Mouse (Mus musculus) forebrain, embryonic 16.5 days (tissue): Measurements from ENCODE around the gene Ppp3cb. TPM values are rescaled to one million over a fixed set of nuclear protein-coding genes. Genes with fewer than 3 reads are reported as not detected.

Source experiments
- ATAC-seq: fragments of 200-750 bp; cut with Nextera tagmentation; 2 replicates; pipeline ENCODE4 v1.8.0; 2017; ENCODE audit warnings: mild to moderate bottlenecking, moderate library complexity
- H3K27ac ChIP-seq: fragments of 300-500 bp; sonication (generic); 2 replicates; pipeline ENCODE4 v1.5.1; 2014; ENCODE audit warnings: low read length, control low read depth
- H3K27me3 ChIP-seq: fragments of 300-500 bp; sonication (generic); replicated peaks from 2 replicates; pipeline ENCODE4 v1.6.1; 2014; ENCODE audit warnings: low read length; ENCODE audit not compliant: control insufficient read depth, insufficient read depth
- H3K36me3 ChIP-seq: fragments of 300-500 bp; sonication (generic); 2 replicates; pipeline ENCODE4 v1.6.1; 2014; ENCODE audit not compliant: control insufficient read depth, insufficient read depth
- H3K4me1 ChIP-seq: fragments of 300-500 bp; sonication (generic); replicated peaks from 2 replicates; pipeline ENCODE4 v1.6.1; 2014; ENCODE audit warnings: low read length; ENCODE audit not compliant: control insufficient read depth, insufficient read depth
- H3K4me2 ChIP-seq: fragments of 300-500 bp; sonication (generic); 2 replicates; pipeline ENCODE4 v1.6.1; 2014; ENCODE audit warnings: mild to moderate bottlenecking, low read length, control low read depth
- H3K4me3 ChIP-seq: fragments of 300-500 bp; sonication (generic); replicated peaks from 2 replicates; pipeline ENCODE4 v1.5.1; 2014; ENCODE audit warnings: mild to moderate bottlenecking, low read length, control low read depth
- H3K9ac ChIP-seq: fragments of 300-500 bp; sonication (generic); replicated peaks from 2 replicates; pipeline ENCODE4 v1.6.1; 2014; ENCODE audit warnings: low read depth, low read length, control low read depth
- H3K9me3 ChIP-seq: fragments of 300-500 bp; sonication (generic); 2 replicates; pipeline ENCODE4 v1.6.1; 2016; ENCODE audit warnings: low read length; ENCODE audit not compliant: control insufficient read depth
- whole genome bisulfite sequencing: fragments of 180-500 bp; shearing (Covaris S2); extraction: QIAGEN DNeasy Blood & Tissue Kit; methylation state at CpG from one replicate; pipeline ENCODE4 v1.1.7; 2014; 5-methylcytosine and 5-hydroxymethylcytosine counted together
- polyA plus RNA-seq: library from polyadenylated mRNA; unstranded; fragments of >200 nt; fragmentation: Nextera tagmentation; extraction: Ambion mirVana; gene quantifications from 2 replicates; pipeline ENCODE4 v1.2.1, GENCODE M21; 2015

The Ppp3cb gene
- polyA plus RNA-seq, 1 experiment from 2014 or later: 94.7 TPM

DNA sequence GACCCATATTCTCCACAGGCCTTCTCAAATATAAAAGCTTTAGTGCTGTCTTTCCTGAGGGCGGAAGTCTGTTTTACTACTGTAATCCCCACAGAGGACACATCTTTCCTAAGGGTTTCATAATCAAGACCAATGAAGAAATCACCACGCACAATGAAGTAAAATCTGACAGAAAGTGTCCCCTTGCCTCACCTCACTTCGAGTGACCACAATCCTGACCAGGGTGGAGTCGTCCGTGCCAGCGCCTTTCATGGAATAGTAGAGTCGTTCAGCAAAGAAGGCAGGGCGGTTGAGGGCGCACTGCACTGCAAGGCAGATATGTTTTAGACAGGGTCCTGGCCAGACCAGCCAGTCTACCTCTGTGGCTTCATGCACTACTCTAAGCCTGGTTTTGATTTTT, 88.0 kb downstream of the Ppp3cb start:
- Histone ChIP-seq H3K27ac (no peak overlapping the region), H3K9ac (no peak overlapping the region), H3K36me3 (no peaks in the 10 kb centered on the region), H3K27me3 (no peaks in the 10 kb centered on the region), H3K4me2 (no peak overlapping the region), H3K9me3 (no peaks in the 10 kb centered on the region), H3K4me3 (no peak overlapping the region), H3K4me1 (no peaks in the 10 kb centered on the region)
- 98% methylated on average over 9 of the region's 9 CpGs for WGBS
- no peak for ATAC-seq

DNA sequence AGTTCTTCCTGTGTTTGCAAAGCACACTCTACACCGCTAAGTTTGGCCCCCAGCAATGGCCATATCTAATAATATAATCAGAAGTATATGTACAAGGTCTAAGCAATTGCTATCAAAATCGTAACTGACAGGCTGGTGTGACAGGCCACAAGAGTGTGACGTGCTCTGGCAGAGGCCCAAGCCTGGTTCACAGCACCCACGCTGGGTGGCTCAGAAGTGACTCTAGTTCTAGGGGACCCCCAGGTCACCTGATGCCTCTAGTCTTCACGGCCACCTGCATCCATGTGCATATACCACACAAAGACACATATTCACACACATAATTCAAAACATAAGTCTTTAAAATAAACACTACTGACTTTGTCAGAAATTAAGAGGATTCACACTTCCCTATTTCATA, 93.4 kb downstream of the Ppp3cb start:
- Histone ChIP-seq H3K27ac (no peak overlapping the region), H3K36me3 (no peaks in the 10 kb centered on the region), H3K4me2 (no peak overlapping the region), H3K4me1 (peaks cover 8% of the 10 kb centered on the region), H3K4me3 (no peak overlapping the region), H3K27me3 (no peaks in the 10 kb centered on the region), H3K9me3 (no peaks in the 10 kb centered on the region), H3K9ac (no peak overlapping the region)
- ATAC-seq: no peak
- 96% methylated on average over 5 of the region's 5 CpGs for WGBS

DNA sequence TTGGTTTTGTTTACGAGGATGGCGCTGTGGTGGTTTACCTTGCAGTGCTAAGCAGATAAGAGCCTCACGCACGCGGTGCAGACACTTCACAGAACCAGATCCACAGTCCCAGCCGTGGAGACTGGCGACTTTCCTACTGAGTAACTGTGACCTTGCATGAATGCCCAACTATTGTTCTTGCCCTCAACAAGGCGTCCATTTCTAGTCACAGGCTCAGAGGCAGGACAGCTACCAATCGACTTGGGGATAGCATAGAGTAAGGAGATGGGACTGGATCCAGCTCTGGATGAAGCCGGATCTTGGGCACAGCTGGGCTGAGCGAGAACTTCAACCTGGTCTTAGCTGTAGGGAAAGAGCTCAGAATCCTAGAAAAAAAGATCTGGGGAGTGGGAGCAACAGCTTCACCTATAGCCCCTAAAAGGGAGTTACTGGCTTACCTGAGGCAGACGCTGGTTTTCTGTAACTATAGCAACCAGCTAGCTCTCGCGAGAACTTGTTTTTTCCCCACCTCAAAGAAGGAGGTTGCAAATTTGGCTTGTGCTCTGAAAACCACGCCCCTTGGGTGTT, 94.5 kb downstream of the Ppp3cb start, which contains the start of gene Cfap70:
Gene Cfap70 (minus strand): TSS at position 462 of the 567 bp plus-strand sequence.
- Histone ChIP-seq H3K4me1 (peaks cover 8% of the 10 kb centered on the region), H3K4me3 (peak within 1 kb of the TSS; percentile 43), H3K27ac (peak within 1 kb of the TSS; percentile 73), H3K9me3 (no peaks in the 10 kb centered on the region), H3K36me3 (no peaks in the 10 kb centered on the region), H3K27me3 (no peaks in the 10 kb centered on the region), H3K9ac (peak within 1 kb of the TSS; percentile 42), H3K4me2 (peak within 1 kb of the TSS; percentile 67)
- WGBS: 2% methylated on average over 15 of the region's 15 CpGs
- ATAC-seq: peak; percentile 66

DNA sequence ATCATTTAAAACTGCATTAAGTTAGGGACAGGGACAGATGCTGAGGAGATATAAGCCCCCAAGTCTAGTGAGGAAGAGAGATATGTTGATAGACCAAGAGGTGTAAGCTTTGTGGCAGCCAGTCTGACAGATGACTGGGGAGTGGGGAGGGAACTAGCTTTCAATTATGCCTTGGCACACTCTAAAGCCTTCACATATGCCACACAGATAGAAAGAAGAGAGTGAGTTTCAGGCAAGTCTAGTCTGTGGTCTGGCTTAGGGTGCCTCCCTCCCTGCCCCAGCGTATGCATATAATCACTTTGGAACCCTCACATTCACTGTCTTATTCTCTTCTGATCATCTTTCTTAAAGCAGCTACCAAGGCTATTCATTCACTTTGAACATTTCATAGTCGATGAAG, 95.1 kb downstream of the Ppp3cb start:
- peak overlapping the region; percentile 43 for H3K4me3 ChIP-seq
- no peaks in the 10 kb centered on the region for H3K9me3 ChIP-seq
- H3K36me3 ChIP-seq: no peaks in the 10 kb centered on the region
- H3K4me1 ChIP-seq: peaks cover 8% of the 10 kb centered on the region
- 12% methylated on average over 2 of the region's 2 CpGs for WGBS
- H3K4me2 ChIP-seq: peak overlapping the region; percentile 67
- H3K9ac ChIP-seq: peak overlapping the region; percentile 42
- no peaks in the 10 kb centered on the region for H3K27me3 ChIP-seq
- peak overlapping the region; percentile 48 for H3K27ac ChIP-seq
- ATAC-seq: peak; percentile 82

Other genes starting within 250 kb of the Ppp3cb start
- 53.9 and 57.6 TPM in 2 replicates for gene Ecd, start 198.5 kb downstream of the Ppp3cb start, polyA plus RNA-seq
- 40.0 and 44.2 TPM in 2 replicates for gene Fam149b, start 198.4 kb downstream of the Ppp3cb start, polyA plus RNA-seq
- 181 and 189 TPM in 2 replicates for gene Dnajc9, start 157.7 kb downstream of the Ppp3cb start, polyA plus RNA-seq
- gene Mrps16, start 152.9 kb downstream of the Ppp3cb start, polyA plus RNA-seq: 58.0 and 58.9 TPM in 2 replicates
- gene Cfap70, start 94.3 kb downstream of the Ppp3cb start, polyA plus RNA-seq: 0.65 and 1.1 TPM in 2 replicates
- 16.7 and 18.9 TPM in 2 replicates for gene Anxa7, start 66.4 kb downstream of the Ppp3cb start, polyA plus RNA-seq
- gene Mss51, start 49.7 kb downstream of the Ppp3cb start, polyA plus RNA-seq: 0.47 and 0.85 TPM in 2 replicates
- 10.4 and 11.1 TPM in 2 replicates for gene Usp54, start 94.5 kb upstream of the Ppp3cb start, polyA plus RNA-seq
- gene Myoz1, start 110.0 kb upstream of the Ppp3cb start, polyA plus RNA-seq: 0.31 TPM in 1 of 2 replicates, not detected in the other
- gene Synpo2l, start 121.8 kb upstream of the Ppp3cb start, polyA plus RNA-seq: 0.12 and 0.14 TPM in 2 replicates
- 96.8 and 101 TPM in 2 replicates for gene Sec24c, start 127.7 kb upstream of the Ppp3cb start, polyA plus RNA-seq
- gene Fut11, start 148.4 kb upstream of the Ppp3cb start, polyA plus RNA-seq: 21.6 and 23.3 TPM in 2 replicates
- gene Chchd1, start 156.4 kb upstream of the Ppp3cb start, polyA plus RNA-seq: 175 and 187 TPM in 2 replicates
- gene Zswim8, start 161.0 kb upstream of the Ppp3cb start, polyA plus RNA-seq: 44.4 and 55.9 TPM in 2 replicates
- 15.7 and 16.7 TPM in 2 replicates for gene Ndst2, start 188.0 kb upstream of the Ppp3cb start, polyA plus RNA-seq
- gene Camk2g, start 247.5 kb upstream of the Ppp3cb start, polyA plus RNA-seq: 123 and 127 TPM in 2 replicates